Mouse (Mus musculus) stomach, embryonic 15.5 days (tissue): ENCODE measurements around the gene Setd7. TPM values are rescaled to one million over a fixed set of nuclear protein-coding genes. Genes with fewer than 3 reads are reported as not detected.

ENCODE experiments used
- ATAC-seq: fragments of 200-750 bp; cut with Nextera tagmentation; 2 replicates; pipeline ENCODE4 v1.8.0; 2017; ENCODE audit warnings: low read depth, moderate number of reproducible peaks, moderate TSS enrichment; ENCODE audit not compliant: insufficient read depth, low FRiP score
- H3K27ac ChIP-seq: fragments of 300-500 bp; sonication (generic); 2 replicates; pipeline ENCODE4 v1.5.1; 2015; ENCODE audit warnings: mild to moderate bottlenecking, inconsistent platforms
- H3K27me3 ChIP-seq: fragments of 300-500 bp; sonication (generic); replicated peaks from 2 replicates; pipeline ENCODE4 v1.6.1; 2015; ENCODE audit warnings: inconsistent platforms
- H3K36me3 ChIP-seq: fragments of 300-500 bp; sonication (generic); 2 replicates; pipeline ENCODE4 v1.6.1; 2015; ENCODE audit warnings: inconsistent platforms
- H3K4me1 ChIP-seq: fragments of 300-500 bp; sonication (generic); 2 replicates; pipeline ENCODE4 v1.6.1; 2015; ENCODE audit warnings: inconsistent platforms
- H3K4me2 ChIP-seq: fragments of 300-500 bp; sonication (generic); 2 replicates; pipeline ENCODE4 v1.6.1; 2015; ENCODE audit warnings: mild to moderate bottlenecking, inconsistent platforms
- H3K4me3 ChIP-seq: fragments of 300-500 bp; sonication (generic); replicated peaks from 2 replicates; pipeline ENCODE4 v1.5.1; 2015; ENCODE audit warnings: inconsistent platforms
- H3K9ac ChIP-seq: fragments of 300-500 bp; sonication (generic); 2 replicates; pipeline ENCODE4 v1.6.1; 2015; ENCODE audit warnings: inconsistent platforms
- H3K9me3 ChIP-seq: fragments of 300-500 bp; sonication (generic); 2 replicates; pipeline ENCODE4 v1.6.1; 2016; ENCODE audit warnings: inconsistent platforms
- WGBS: fragments of 180-500 bp; shearing (Covaris S2); methylation state at CpG from one replicate; pipeline ENCODE4 v1.1.7; 2015; 5-methylcytosine and 5-hydroxymethylcytosine counted together
- polyA plus RNA-seq: library from polyadenylated mRNA; unstranded; fragments of >200 nt; fragmentation: Nextera tagmentation; extraction: Ambion mirVana; gene quantifications from 2 replicates; pipeline ENCODE4 v1.2.1, GENCODE M21; 2015

The Setd7 gene
- polyA plus RNA-seq, 1 experiment from 2014 or later = 3.6 TPM

- H3K4me2 ChIP-seq = no peak overlapping the region
- no peak for ATAC-seq
- no peaks in the 10 kb centered on the region for H3K27me3 ChIP-seq
- peaks cover 27% of the 10 kb centered on the region; the same call in 1 of the 2 replicates for H3K4me1 ChIP-seq
- H3K4me3 ChIP-seq = no peak overlapping the region
- no peak overlapping the region for H3K9ac ChIP-seq
- H3K9me3 ChIP-seq = no peaks in the 10 kb centered on the region
- H3K27ac ChIP-seq = no peak overlapping the region
- WGBS = 83% methylated on average over 4 of the region's 4 CpGs
- H3K36me3 ChIP-seq = no peaks in the 10 kb centered on the region
Observed at GRCm38 (mm10) chr3:51554836-51555235, 5.8 kb downstream of the Setd7 start.

- 71% methylated on average over 9 of the region's 9 CpGs for WGBS
- Histone ChIP-seq H3K4me2 (no peak overlapping the region), H3K4me1 (peaks cover 27% of the 10 kb centered on the region; the same call in 1 of the 2 replicates), H3K4me3 (no peak overlapping the region), H3K27ac (no peak overlapping the region), H3K9me3 (no peaks in the 10 kb centered on the region), H3K9ac (no peak overlapping the region), H3K36me3 (peaks cover under 1% of the 10 kb centered on the region; the same call in 1 of the 2 replicates), H3K27me3 (no peaks in the 10 kb centered on the region)
- peak; percentile 53 for ATAC-seq
Observed at GRCm38 (mm10) chr3:51554067-51554466, 6.6 kb downstream of the Setd7 start.

GRCm38 (mm10) chr3:51553497-51553875, 7.2 kb downstream of the Setd7 start:
- Histone ChIP-seq H3K4me1 (peaks cover 24% of the 10 kb centered on the region; the same call in 1 of the 2 replicates), H3K4me3 (no peak overlapping the region), H3K27ac (0 out of 2 replicates have a peak overlapping the region, but pooled peaks have one; percentile 8), H3K27me3 (no peaks in the 10 kb centered on the region), H3K36me3 (peaks cover 4% of the 10 kb centered on the region; the same call in 1 of the 2 replicates), H3K4me2 (no peak overlapping the region), H3K9ac (no peak overlapping the region), H3K9me3 (no peaks in the 10 kb centered on the region)
- 50% methylated on average over 8 of the region's 8 CpGs for WGBS
- ATAC-seq = no peak; the same call in 1 of the 2 replicates

GRCm38 (mm10) chr3:51552841-51553496, 7.7 kb downstream of the Setd7 start:
- WGBS = 44% methylated on average over 10 of the region's 10 CpGs
- Histone ChIP-seq H3K4me3 (no peak overlapping the region), H3K27ac (no peak overlapping the region), H3K9me3 (no peaks in the 10 kb centered on the region), H3K27me3 (no peaks in the 10 kb centered on the region), H3K36me3 (peaks cover 4% of the 10 kb centered on the region; the same call in 1 of the 2 replicates), H3K9ac (no peak overlapping the region), H3K4me2 (peak overlapping the region; percentile 24), H3K4me1 (peaks cover 21% of the 10 kb centered on the region; the same call in 1 of the 2 replicates)
- no peak for ATAC-seq

- H3K4me2 ChIP-seq = no peak overlapping the region
- peaks cover 21% of the 10 kb centered on the region; the same call in 1 of the 2 replicates for H3K4me1 ChIP-seq
- no peak for ATAC-seq
- no peak overlapping the region for H3K9ac ChIP-seq
- no peak overlapping the region for H3K4me3 ChIP-seq
- H3K36me3 ChIP-seq = peaks cover 4% of the 10 kb centered on the region; the same call in 1 of the 2 replicates
- H3K27ac ChIP-seq = no peak overlapping the region
- H3K27me3 ChIP-seq = no peaks in the 10 kb centered on the region
- H3K9me3 ChIP-seq = no peaks in the 10 kb centered on the region
- WGBS = 71% methylated on average over 2 of the region's 2 CpGs
Observed at GRCm38 (mm10) chr3:51552197-51552596, 8.5 kb downstream of the Setd7 start.

- Histone ChIP-seq H3K27ac (no peak overlapping the region), H3K9ac (no peak overlapping the region), H3K4me2 (no peak overlapping the region), H3K4me1 (peaks cover 12% of the 10 kb centered on the region; the same call in 1 of the 2 replicates), H3K36me3 (peaks cover 4% of the 10 kb centered on the region; the same call in 1 of the 2 replicates), H3K27me3 (no peaks in the 10 kb centered on the region), H3K4me3 (no peak overlapping the region), H3K9me3 (no peaks in the 10 kb centered on the region)
- no peak for ATAC-seq
- 86% methylated on average over 17 of the region's 17 CpGs for WGBS
Observed at GRCm38 (mm10) chr3:51548987-51549579, 11.6 kb downstream of the Setd7 start.

- Histone ChIP-seq H3K4me2 (no peak overlapping the region), H3K9ac (no peak overlapping the region), H3K36me3 (peaks cover 5% of the 10 kb centered on the region; the same call in 1 of the 2 replicates), H3K4me3 (no peak overlapping the region), H3K27ac (no peak overlapping the region), H3K27me3 (no peaks in the 10 kb centered on the region), H3K4me1 (no peaks in the 10 kb centered on the region), H3K9me3 (no peaks in the 10 kb centered on the region)
- WGBS = 83% methylated on average over 6 of the region's 6 CpGs
- ATAC-seq = no peak
Observed at GRCm38 (mm10) chr3:51547577-51547976, 13.1 kb downstream of the Setd7 start.

GRCm38 (mm10) chr3:51544442-51545128, 16.1 kb downstream of the Setd7 start:
- 75% methylated on average over 19 of the region's 19 CpGs for WGBS
- Histone ChIP-seq H3K9me3 (no peaks in the 10 kb centered on the region), H3K4me2 (no peak overlapping the region), H3K9ac (no peak overlapping the region), H3K27me3 (no peaks in the 10 kb centered on the region), H3K27ac (no peak overlapping the region), H3K4me3 (no peak overlapping the region), H3K4me1 (no peaks in the 10 kb centered on the region), H3K36me3 (peaks cover 11% of the 10 kb centered on the region; the same call in 1 of the 2 replicates)
- no peak for ATAC-seq

GRCm38 (mm10) chr3:51540659-51541058, 20.0 kb downstream of the Setd7 start:
- Histone ChIP-seq H3K4me1 (no peaks in the 10 kb centered on the region), H3K9me3 (no peaks in the 10 kb centered on the region), H3K27ac (no peak overlapping the region), H3K9ac (no peak overlapping the region), H3K27me3 (no peaks in the 10 kb centered on the region), H3K36me3 (peaks cover 21% of the 10 kb centered on the region), H3K4me3 (no peak overlapping the region), H3K4me2 (no peak overlapping the region)
- ATAC-seq = no peak
- WGBS = 96% methylated on average over 9 of the region's 9 CpGs

- 56% methylated on average over 15 of the region's 15 CpGs for WGBS
- no peak overlapping the region for H3K4me3 ChIP-seq
- no peak overlapping the region for H3K9ac ChIP-seq
- no peak overlapping the region for H3K27ac ChIP-seq
- H3K4me1 ChIP-seq = no peaks in the 10 kb centered on the region
- H3K36me3 ChIP-seq = peaks cover 22% of the 10 kb centered on the region
- no peaks in the 10 kb centered on the region for H3K9me3 ChIP-seq
- no peak for ATAC-seq
- H3K27me3 ChIP-seq = no peaks in the 10 kb centered on the region
- H3K4me2 ChIP-seq = no peak overlapping the region
Observed at GRCm38 (mm10) chr3:51539567-51540408, 20.9 kb downstream of the Setd7 start.

- peaks cover 26% of the 10 kb centered on the region for H3K36me3 ChIP-seq
- peaks cover 19% of the 10 kb centered on the region for H3K4me1 ChIP-seq
- no peak for ATAC-seq
- H3K27ac ChIP-seq = no peak overlapping the region
- no peaks in the 10 kb centered on the region for H3K27me3 ChIP-seq
- no peaks in the 10 kb centered on the region for H3K9me3 ChIP-seq
- 84% methylated on average over 9 of the region's 9 CpGs for WGBS
- H3K4me2 ChIP-seq = no peak overlapping the region
- no peak overlapping the region for H3K4me3 ChIP-seq
- no peak overlapping the region for H3K9ac ChIP-seq
Observed at GRCm38 (mm10) chr3:51534013-51534412, 26.7 kb downstream of the Setd7 start.
